Mouse (Mus musculus) neural tube, embryonic 11.5 days (tissue): ENCODE measurements around the gene Abcf2. TPM values are rescaled to one million over a fixed set of nuclear protein-coding genes. Genes with fewer than 3 reads are reported as not detected.

Experiments used
- ATAC-seq: fragments of 200-750 bp; cut with Nextera tagmentation; 2 replicates; pipeline ENCODE4 v1.8.0; 2017; ENCODE audit warnings: moderate number of reproducible peaks, mild to moderate bottlenecking, moderate TSS enrichment, moderate library complexity; ENCODE audit not compliant: insufficient read depth, low FRiP score, low TSS enrichment
- DNase-seq: peaks from one replicate; pipeline ENCODE4 v3.0.0-alpha.2; 2015; ENCODE audit warnings: low spot score
- H3K27ac ChIP-seq: fragments of 300-500 bp; sonication (generic); 2 replicates; pipeline ENCODE4 v1.5.1; 2014; ENCODE audit warnings: low read depth, mild to moderate bottlenecking, low read length
- H3K27me3 ChIP-seq: fragments of 300-500 bp; sonication (generic); 2 replicates; pipeline ENCODE4 v1.6.1; 2014; ENCODE audit warnings: mild to moderate bottlenecking, low read length, mixed read lengths; ENCODE audit not compliant: control insufficient read depth, insufficient read depth
- H3K36me3 ChIP-seq: fragments of 300-500 bp; sonication (generic); 2 replicates; pipeline ENCODE4 v1.6.1; 2014; ENCODE audit warnings: mild to moderate bottlenecking, low read length, moderate library complexity, mixed read lengths; ENCODE audit not compliant: control insufficient read depth, insufficient read depth
- H3K4me1 ChIP-seq: fragments of 300-500 bp; sonication (generic); 2 replicates; pipeline ENCODE4 v1.6.1; 2014; ENCODE audit warnings: low read length, mixed read lengths; ENCODE audit not compliant: control insufficient read depth, insufficient read depth
- H3K4me2 ChIP-seq: fragments of 300-500 bp; sonication (generic); 2 replicates; pipeline ENCODE4 v1.6.1; 2014; ENCODE audit warnings: low read depth, mild to moderate bottlenecking, moderate library complexity
- H3K4me3 ChIP-seq: fragments of 300-500 bp; sonication (generic); 2 replicates; pipeline ENCODE4 v1.5.1; 2014; ENCODE audit warnings: low read depth, low read length
- H3K9ac ChIP-seq: fragments of 300-500 bp; sonication (generic); 2 replicates; pipeline ENCODE4 v1.6.1; 2014; ENCODE audit warnings: mild to moderate bottlenecking, low read length
- H3K9me3 ChIP-seq: fragments of 300-500 bp; sonication (generic); 2 replicates; pipeline ENCODE4 v1.6.1; 2016; ENCODE audit warnings: low read length; ENCODE audit not compliant: control insufficient read depth
- WGBS: fragments of 180-500 bp; shearing (Covaris S2); extraction: QIAGEN DNeasy Blood & Tissue Kit; methylation state at CpG from one replicate; pipeline ENCODE4 v1.1.7; 2014; 5-methylcytosine and 5-hydroxymethylcytosine counted together
- polyA plus RNA-seq: library from polyadenylated mRNA; unstranded; fragments of >200 nt; fragmentation: Nextera tagmentation; extraction: Ambion mirVana; gene quantifications from 2 replicates; pipeline ENCODE4 v1.2.1, GENCODE M21; 2014

Abcf2 gene
- polyA plus RNA-seq, 1 experiment from 2014 or later, result 147 TPM

- Histone ChIP-seq H3K4me2 (peak overlapping the region; percentile 88), H3K36me3 (peaks cover 2% of the 10 kb centered on the region; the same call in 1 of the 2 replicates), H3K9me3 (no peaks in the 10 kb centered on the region), H3K4me1 (peaks cover 58% of the 10 kb centered on the region), H3K27me3 (peaks cover 7% of the 10 kb centered on the region; the same call in 1 of the 2 replicates), H3K9ac (peak overlapping the region; percentile 60), H3K27ac (no peak overlapping the region), H3K4me3 (peak overlapping the region; percentile 46)
- DNase-seq (peak; percentile 74), ATAC-seq (no peak)
- WGBS, result under 1% methylated on average over 41 of the region's 41 CpGs
These were observed 21.3 kb upstream of the Abcf2 start for GRCm38 (mm10) chr5:24598570-24599006.

GRCm38 (mm10) chr5:24597901-24598569 lies 20.8 kb upstream of the Abcf2 start:
- Histone ChIP-seq H3K36me3 (peaks cover 2% of the 10 kb centered on the region; the same call in 1 of the 2 replicates), H3K4me3 (peak overlapping the region; percentile 46), H3K9me3 (no peaks in the 10 kb centered on the region), H3K27ac (no peak overlapping the region), H3K27me3 (peaks cover 7% of the 10 kb centered on the region; the same call in 1 of the 2 replicates), H3K4me1 (peaks cover 53% of the 10 kb centered on the region), H3K4me2 (peak overlapping the region; percentile 88), H3K9ac (peak overlapping the region; percentile 60)
- ATAC-seq, result no peak
- DNase-seq, result no peak
- WGBS, result 28% methylated on average over 15 of the region's 15 CpGs

GRCm38 (mm10) chr5:24597221-24597728 lies 20.0 kb upstream of the Abcf2 start:
- peak; percentile 78 for DNase-seq
- no peaks in the 10 kb centered on the region for H3K9me3 ChIP-seq
- peaks cover 2% of the 10 kb centered on the region for H3K36me3 ChIP-seq
- ATAC-seq, result 0 out of 2 replicates have a peak, but pooled peaks have one; percentile 25
- H3K4me1 ChIP-seq, result peaks cover 45% of the 10 kb centered on the region
- H3K27me3 ChIP-seq, result peaks cover 7% of the 10 kb centered on the region; the same call in 1 of the 2 replicates
- H3K27ac ChIP-seq, result peak overlapping the region; percentile 74
- H3K4me2 ChIP-seq, result 0 out of 2 replicates have a peak overlapping the region, but pooled peaks have one; percentile 19
- H3K9ac ChIP-seq, result peak overlapping the region; percentile 35
- WGBS, result 46% methylated on average over 2 of the region's 2 CpGs
- no peak overlapping the region for H3K4me3 ChIP-seq

GRCm38 (mm10) chr5:24596519-24597171 lies 19.4 kb upstream of the Abcf2 start:
- ATAC-seq (peak; percentile 54), DNase-seq (peak; percentile 51)
- Histone ChIP-seq H3K27ac (peak overlapping the region; percentile 74), H3K9ac (peak overlapping the region; percentile 35), H3K4me3 (no peak overlapping the region), H3K4me1 (peaks cover 42% of the 10 kb centered on the region), H3K4me2 (peak overlapping the region; percentile 19; the same call in 1 of the 2 replicates), H3K36me3 (peaks cover 2% of the 10 kb centered on the region), H3K9me3 (no peaks in the 10 kb centered on the region), H3K27me3 (peaks cover 7% of the 10 kb centered on the region; the same call in 1 of the 2 replicates)
- WGBS, result 14% methylated on average over 11 of the region's 11 CpGs

GRCm38 (mm10) chr5:24595786-24596380 lies 18.6 kb upstream of the Abcf2 start:
- H3K36me3 ChIP-seq, result peaks cover 2% of the 10 kb centered on the region
- 57% methylated on average over 14 of the region's 14 CpGs for WGBS
- 0 out of 2 replicates have a peak, but pooled peaks have one; percentile 3 for ATAC-seq
- no peak overlapping the region for H3K4me3 ChIP-seq
- peak overlapping the region; percentile 5; the same call in 1 of the 2 replicates for H3K4me2 ChIP-seq
- peaks cover 7% of the 10 kb centered on the region; the same call in 1 of the 2 replicates for H3K27me3 ChIP-seq
- DNase-seq, result no peak
- H3K9me3 ChIP-seq, result no peaks in the 10 kb centered on the region
- peak overlapping the region; percentile 27 for H3K9ac ChIP-seq
- peaks cover 39% of the 10 kb centered on the region for H3K4me1 ChIP-seq
- H3K27ac ChIP-seq, result peak overlapping the region; percentile 74

GRCm38 (mm10) chr5:24595261-24595660 lies 18.0 kb upstream of the Abcf2 start:
- 84% methylated on average over 5 of the region's 5 CpGs for WGBS
- no peak overlapping the region for H3K9ac ChIP-seq
- no peak overlapping the region for H3K4me2 ChIP-seq
- DNase-seq (no peak), ATAC-seq (no peak)
- H3K4me3 ChIP-seq, result no peak overlapping the region
- no peaks in the 10 kb centered on the region for H3K9me3 ChIP-seq
- peak overlapping the region; percentile 74 for H3K27ac ChIP-seq
- H3K27me3 ChIP-seq, result peaks cover 7% of the 10 kb centered on the region; the same call in 1 of the 2 replicates
- peaks cover 2% of the 10 kb centered on the region for H3K36me3 ChIP-seq
- H3K4me1 ChIP-seq, result peaks cover 34% of the 10 kb centered on the region

GRCm38 (mm10) chr5:24594346-24594745 lies 17.1 kb upstream of the Abcf2 start:
- DNase-seq, result no peak
- 93% methylated on average over 5 of the region's 5 CpGs for WGBS
- H3K9ac ChIP-seq, result no peak overlapping the region
- H3K4me2 ChIP-seq, result no peak overlapping the region
- peaks cover 33% of the 10 kb centered on the region for H3K4me1 ChIP-seq
- no peaks in the 10 kb centered on the region for H3K9me3 ChIP-seq
- H3K27ac ChIP-seq, result no peak overlapping the region
- peaks cover 2% of the 10 kb centered on the region for H3K36me3 ChIP-seq
- H3K27me3 ChIP-seq, result peaks cover 4% of the 10 kb centered on the region; the same call in 1 of the 2 replicates
- H3K4me3 ChIP-seq, result no peak overlapping the region
- ATAC-seq, result no peak

GRCm38 (mm10) chr5:24593928-24594327 lies 16.7 kb upstream of the Abcf2 start:
- Histone ChIP-seq H3K27ac (no peak overlapping the region), H3K4me2 (no peak overlapping the region), H3K4me1 (peaks cover 29% of the 10 kb centered on the region), H3K27me3 (no peaks in the 10 kb centered on the region; the same call in 1 of the 2 replicates), H3K4me3 (no peak overlapping the region), H3K9ac (no peak overlapping the region), H3K36me3 (peaks cover 2% of the 10 kb centered on the region), H3K9me3 (no peaks in the 10 kb centered on the region)
- ATAC-seq (no peak), DNase-seq (no peak)
- WGBS, result 77% methylated on average over 10 of the region's 10 CpGs
